Mouse (Mus musculus): ENCODE data around the gene Nomo1.

GRCm38 (mm10) chr7:46029299-46030144 is 4.0 kb upstream of the Nomo1 start:
- TF ChIP-seq CTCF (IDR thresholded peaks at IDR 0.05; ENCODE audit: insufficient read depth, low read length) (no peak), POLR2A (IDR thresholded peaks at IDR 0.05; ENCODE audit: borderline replicate concordance, extremely low read depth, low read depth, low read length) (no peak)
